Mouse (Mus musculus): ENCODE measurements around the gene Fbxw17.
"Not testable (repeated sequence)": the region's sequence is repeated elsewhere in the genome, so short reads cannot be mapped to it uniquely, and the experiment has no call there.

Gene Fbxw17

GRCm38 (mm10) chr13:50417389-50418183 is at the start of gene Fbxw17:
Gene Fbxw17 (plus strand): TSS chr13:50417864.
- DNase-seq (ENCODE audit: low spot score): peak; percentile 81

GRCm38 (mm10) chr13:50372934-50373705 is 44.5 kb upstream of the Fbxw17 start:
- DNase-seq (ENCODE audit: low spot score): not testable (repeated sequence)

- DNase-seq (ENCODE audit: low spot score): not testable (repeated sequence)
These were observed 28.5 kb upstream of the Fbxw17 start for GRCm38 (mm10) chr13:50389146-50389545.

GRCm38 (mm10) chr13:50418421-50418820 is 757 bp downstream of the Fbxw17 start:
- DNase-seq (ENCODE audit: low spot score): peak; percentile 11

DNA sequence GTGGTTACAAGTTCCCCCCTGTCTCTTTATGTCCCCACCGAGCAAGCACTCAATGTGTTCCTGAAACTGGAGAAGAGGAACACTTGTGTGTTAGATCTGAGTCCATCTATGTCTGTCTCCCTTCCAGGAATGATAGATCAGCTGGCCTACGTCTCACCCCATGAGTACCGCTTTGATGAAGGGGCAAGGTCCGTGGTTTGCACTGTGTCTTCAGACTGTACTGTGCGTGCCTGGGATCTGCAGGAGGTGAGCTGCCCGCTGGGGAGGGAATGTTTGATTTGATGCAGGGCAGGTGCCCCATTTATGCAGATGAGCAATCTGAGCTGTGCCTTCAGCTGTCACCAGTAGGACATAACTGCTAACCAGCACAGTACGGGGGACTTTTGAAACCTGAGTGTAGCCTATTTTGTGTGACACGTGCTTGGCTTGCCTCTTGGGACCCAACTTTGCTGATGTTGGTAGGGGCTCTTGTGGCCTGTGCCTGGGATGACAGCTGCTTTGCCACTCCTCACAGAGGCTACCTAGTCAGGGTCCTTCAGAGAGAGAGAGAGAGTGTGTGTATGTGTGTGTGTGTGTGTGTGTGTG is 6.1 kb downstream of the Fbxw17 start:
- DNase-seq (ENCODE audit: low spot score): no peak

GRCm38 (mm10) chr13:50424517-50424916 is 6.9 kb downstream of the Fbxw17 start:
- DNase-seq (ENCODE audit: low spot score): no peak

GRCm38 (mm10) chr13:50426686-50427085 is 9.0 kb downstream of the Fbxw17 start:
- DNase-seq (ENCODE audit: low spot score): no peak

- no peak for DNase-seq (ENCODE audit: low spot score)
These were observed 26.1 kb downstream of the Fbxw17 start, which contains the start of gene Gm47429 for GRCm38 (mm10) chr13:50443812-50444211. Gene Gm47429 (minus strand): TSS chr13:50443912.

GRCm38 (mm10) chr13:50445261-50445660 is 27.6 kb downstream of the Fbxw17 start:
- DNase-seq (ENCODE audit: low spot score): peak; percentile 39

GRCm38 (mm10) chr13:50452266-50452665 is 34.6 kb downstream of the Fbxw17 start:
- DNase-seq (ENCODE audit: low spot score): not testable (repeated sequence)

DNA sequence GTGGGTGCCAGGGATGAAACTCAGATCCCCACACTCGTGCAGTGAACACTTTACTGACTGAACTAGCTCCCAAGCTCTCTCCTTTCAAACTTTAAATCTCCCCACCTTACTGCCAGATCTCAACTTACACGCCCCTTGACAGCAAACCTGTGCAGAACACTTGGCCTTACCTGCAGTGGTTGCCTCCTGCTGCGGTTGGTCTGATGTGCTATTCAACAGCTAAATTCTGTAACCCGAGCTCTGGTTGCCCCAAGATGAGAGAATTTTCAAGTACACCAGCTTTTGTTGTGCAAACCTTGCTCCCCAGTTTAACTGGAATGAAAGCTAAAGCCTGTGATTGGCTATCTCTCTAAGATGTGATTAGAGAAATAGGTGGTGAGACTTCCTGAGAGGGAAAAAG is 35.8 kb downstream of the Fbxw17 start:
- no peak for DNase-seq (ENCODE audit: low spot score)

GRCm38 (mm10) chr13:50460433-50460832 is 42.8 kb downstream of the Fbxw17 start:
- not testable (repeated sequence) for DNase-seq (ENCODE audit: low spot score)

GRCm38 (mm10) chr13:50464621-50465562 is 47.2 kb downstream of the Fbxw17 start:
- DNase-seq (ENCODE audit: low spot score): no peak

DNA sequence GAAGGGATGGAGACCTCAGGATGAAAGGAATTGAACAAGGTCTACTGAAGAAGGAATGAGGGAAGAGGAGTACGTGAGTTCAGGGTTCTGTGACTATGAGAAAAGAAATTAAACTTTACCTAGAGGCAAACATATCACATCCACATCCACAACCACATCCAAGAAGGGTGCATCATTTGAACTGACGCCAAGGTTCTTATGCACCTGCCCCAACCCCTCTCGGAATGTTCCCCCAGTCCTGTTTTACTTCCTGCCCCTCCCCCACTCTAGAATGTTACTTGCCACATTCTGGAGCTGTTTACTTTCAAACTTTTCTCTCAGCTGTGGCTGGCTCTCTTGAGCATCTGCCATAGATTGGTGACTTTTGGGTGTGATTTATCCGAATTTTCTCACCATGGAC is 49.3 kb downstream of the Fbxw17 start, which contains the start of gene Nutm2:
Nutm2 (plus strand) TSS at position 301 of the 400 bp plus-strand sequence.
- DNase-seq (ENCODE audit: low spot score): no peak
